Mouse (Mus musculus): ENCODE results near the gene 4930512M02Rik. TPM values are rescaled to one million over a fixed set of nuclear protein-coding genes. Genes with fewer than 3 reads are reported as not detected.

4930512M02Rik gene
- polyA plus RNA-seq, 1 experiment from 2014 or later: not detected

GRCm38 (mm10) chr11:11558662-11559061 lies 69.0 kb downstream of the 4930512M02Rik start:
- Histone ChIP-seq H3K9me3 (no peaks in the 10 kb centered on the region), H3K27ac (no peak overlapping the region), H3K4me2 (no peak overlapping the region), H3K36me3 (no peaks in the 10 kb centered on the region), H3K27me3 (no peaks in the 10 kb centered on the region), H3K9ac (no peak overlapping the region), H3K4me3 (no peak overlapping the region), H3K4me1 (replicated peaks) (no peaks in the 10 kb centered on the region)
- 89% methylated on average over 3 of the region's 3 CpGs for WGBS
- ATAC-seq (ENCODE audit: low FRiP score): no peak

GRCm38 (mm10) chr11:11557173-11557967 lies 70.3 kb downstream of the 4930512M02Rik start:
- H3K36me3 ChIP-seq: no peaks in the 10 kb centered on the region
- no peak overlapping the region for H3K27ac ChIP-seq
- no peak overlapping the region for H3K4me2 ChIP-seq
- H3K27me3 ChIP-seq: no peaks in the 10 kb centered on the region
- no peak overlapping the region for H3K4me3 ChIP-seq
- no peaks in the 10 kb centered on the region for H3K9me3 ChIP-seq
- no peak for ATAC-seq (ENCODE audit: low FRiP score)
- H3K9ac ChIP-seq: no peak overlapping the region
- WGBS: 47% methylated on average over 11 of the region's 11 CpGs
- H3K4me1 ChIP-seq (replicated peaks): no peaks in the 10 kb centered on the region

GRCm38 (mm10) chr11:11556186-11556585 lies 71.4 kb downstream of the 4930512M02Rik start:
- Histone ChIP-seq H3K36me3 (no peaks in the 10 kb centered on the region), H3K4me2 (no peak overlapping the region), H3K9me3 (no peaks in the 10 kb centered on the region), H3K9ac (no peak overlapping the region), H3K4me1 (replicated peaks) (no peaks in the 10 kb centered on the region), H3K4me3 (no peak overlapping the region), H3K27ac (no peak overlapping the region), H3K27me3 (no peaks in the 10 kb centered on the region)
- ATAC-seq (ENCODE audit: low FRiP score): no peak
- 94% methylated on average over 1 of the region's 1 CpGs for WGBS

GRCm38 (mm10) chr11:11555563-11555962 lies 72.1 kb downstream of the 4930512M02Rik start:
- H3K4me3 ChIP-seq: no peak overlapping the region
- no peak overlapping the region for H3K27ac ChIP-seq
- H3K27me3 ChIP-seq: no peaks in the 10 kb centered on the region
- H3K4me2 ChIP-seq: no peak overlapping the region
- no peaks in the 10 kb centered on the region for H3K4me1 ChIP-seq (replicated peaks)
- no peaks in the 10 kb centered on the region for H3K9me3 ChIP-seq
- no peak for ATAC-seq (ENCODE audit: low FRiP score)
- H3K36me3 ChIP-seq: no peaks in the 10 kb centered on the region
- 84% methylated on average over 8 of the region's 8 CpGs for WGBS
- no peak overlapping the region for H3K9ac ChIP-seq

- ATAC-seq (ENCODE audit: low FRiP score): no peak
- no peak overlapping the region for H3K4me3 ChIP-seq
- H3K9me3 ChIP-seq: no peaks in the 10 kb centered on the region
These were observed 79.9 kb downstream of the 4930512M02Rik start for GRCm38 (mm10) chr11:11547597-11548240.

GRCm38 (mm10) chr11:11546903-11547511 lies 80.6 kb downstream of the 4930512M02Rik start:
- Histone ChIP-seq H3K4me2 (no peak overlapping the region), H3K36me3 (no peaks in the 10 kb centered on the region), H3K27ac (no peak overlapping the region), H3K9ac (no peak overlapping the region), H3K4me1 (replicated peaks) (no peaks in the 10 kb centered on the region), H3K27me3 (no peaks in the 10 kb centered on the region), H3K9me3 (no peaks in the 10 kb centered on the region), H3K4me3 (no peak overlapping the region)
- no peak for ATAC-seq (ENCODE audit: low FRiP score)
- WGBS: 89% methylated on average over 7 of the region's 7 CpGs

More at GRCm38 (mm10) chr11:11547597-11548240, 79.9 kb downstream of the 4930512M02Rik start:
- H3K9ac ChIP-seq: no peak overlapping the region
- H3K4me2 ChIP-seq: no peak overlapping the region
- no peaks in the 10 kb centered on the region for H3K27me3 ChIP-seq
- 77% methylated on average over 7 of the region's 7 CpGs for WGBS
- no peaks in the 10 kb centered on the region for H3K4me1 ChIP-seq (replicated peaks)
- no peaks in the 10 kb centered on the region for H3K36me3 ChIP-seq
- H3K27ac ChIP-seq: no peak overlapping the region

GRCm38 (mm10) chr11:11545948-11546347 lies 81.7 kb downstream of the 4930512M02Rik start:
- Histone ChIP-seq H3K27me3 (no peaks in the 10 kb centered on the region), H3K4me1 (replicated peaks) (no peaks in the 10 kb centered on the region), H3K36me3 (no peaks in the 10 kb centered on the region), H3K4me3 (no peak overlapping the region), H3K27ac (no peak overlapping the region), H3K9ac (no peak overlapping the region), H3K4me2 (no peak overlapping the region), H3K9me3 (no peaks in the 10 kb centered on the region)
- 94% methylated on average over 3 of the region's 3 CpGs for WGBS
- ATAC-seq (ENCODE audit: low FRiP score): no peak

Other genes with a start within 250 kb of the 4930512M02Rik start
- 0.78 and 1.3 TPM in 2 replicates for gene Spata48, start 165.7 kb downstream of the 4930512M02Rik start, polyA plus RNA-seq (2015; fragmentation: Nextera tagmentation; extraction: Ambion mirVana)
- gene Zpbp, start 165.4 kb downstream of the 4930512M02Rik start, polyA plus RNA-seq (2015; fragmentation: Nextera tagmentation; extraction: Ambion mirVana): 0.88 and 1.1 TPM in 2 replicates
- gene Ikzf1, start 57.2 kb upstream of the 4930512M02Rik start, polyA plus RNA-seq (2015; fragmentation: Nextera tagmentation; extraction: Ambion mirVana): 0.74 and 1.1 TPM in 2 replicates
- 15.4 and 15.5 TPM in 2 replicates for gene Fignl1, start 181.1 kb upstream of the 4930512M02Rik start, polyA plus RNA-seq (2015; fragmentation: Nextera tagmentation; extraction: Ambion mirVana)